Mouse (Mus musculus) ES-Bruce4 (cell line): Measurements from ENCODE around the gene Mipol1. TPM values are rescaled to one million over a fixed set of nuclear protein-coding genes. Genes with fewer than 3 reads are reported as not detected.
"Not testable (repeated sequence)": the region's sequence is repeated elsewhere in the genome, so short reads cannot be mapped to it uniquely, and the experiment has no call there.

ENCODE experiments used
- H3K27ac ChIP-seq: 2 replicates; pipeline ENCODE4 v1.5.1; 2012; ENCODE audit warnings: low read length, inconsistent platforms; ENCODE audit not compliant: insufficient read depth
- H3K27me3 ChIP-seq: 2 replicates; pipeline ENCODE4 v1.6.1; 2012; ENCODE audit warnings: mild to moderate bottlenecking, low read length, inconsistent platforms; ENCODE audit not compliant: control insufficient read depth, poor library complexity, insufficient read depth, severe bottlenecking
- H3K36me3 ChIP-seq: 2 replicates; pipeline ENCODE4 v1.6.1; 2012; ENCODE audit warnings: inconsistent platforms, mild to moderate bottlenecking, low read length, moderate library complexity; ENCODE audit not compliant: control insufficient read depth, poor library complexity, insufficient read depth, severe bottlenecking
- H3K4me1 ChIP-seq: one replicate; pipeline ENCODE4 v1.8.1; 2011; ENCODE audit warnings: low read length; ENCODE audit not compliant: control insufficient read depth, insufficient read depth
- H3K4me3 ChIP-seq: 2 replicates; pipeline ENCODE4 v1.5.1; 2011; ENCODE audit warnings: low read depth, mild to moderate bottlenecking, low read length
- H3K9ac ChIP-seq: 2 replicates; pipeline ENCODE4 v1.6.1; 2012; ENCODE audit warnings: low read depth, mild to moderate bottlenecking, inconsistent platforms; ENCODE audit not compliant: poor library complexity, severe bottlenecking
- H3K9me3 ChIP-seq: replicated peaks from 2 replicates; pipeline ENCODE4 v1.6.1; 2012; ENCODE audit warnings: mild to moderate bottlenecking, low read length, inconsistent platforms; ENCODE audit not compliant: control insufficient read depth, poor library complexity, insufficient read depth, severe bottlenecking
- CTCF ChIP-seq: IDR thresholded peaks from one replicate; pipeline ENCODE4 v1.8.1; 2011; ENCODE audit warnings: low read depth, low read length
- EP300 ChIP-seq: IDR thresholded peaks from 2 replicates; pipeline ENCODE4 v1.6.1; 2011; ENCODE audit warnings: low read depth, low read length; ENCODE audit not compliant: insufficient read depth
- POLR2A ChIP-seq: IDR thresholded peaks from one replicate; pipeline ENCODE4 v1.8.1; 2011; ENCODE audit warnings: low read length; ENCODE audit not compliant: insufficient read depth
- polyA plus RNA-seq: library from polyadenylated mRNA; stranded (reverse); fragments of >200 nt; gene quantifications from 2 replicates; pipeline ENCODE4 v1.2.4, GENCODE M21; 2011; ENCODE audit warnings: low read depth; ENCODE audit not compliant: missing spikeins, insufficient read depth, insufficient read length

Gene Mipol1
- polyA plus RNA-seq, 1 experiment = 31.3 TPM

- TF ChIP-seq EP300 = no peak
- no peak for TF ChIP-seq CTCF
- no peak for TF ChIP-seq POLR2A
- no peak overlapping the region for H3K9ac ChIP-seq
- no peaks in the 10 kb centered on the region for H3K36me3 ChIP-seq
- H3K9me3 ChIP-seq = no peaks in the 10 kb centered on the region
- H3K4me3 ChIP-seq = no peak overlapping the region
- no peak overlapping the region for H3K27ac ChIP-seq
- no peaks in the 10 kb centered on the region for H3K4me1 ChIP-seq
- H3K27me3 ChIP-seq = no peaks in the 10 kb centered on the region
Measured at GRCm38 (mm10) chr12:57428767-57429166, 198.5 kb downstream of the Mipol1 start.

- H3K9ac ChIP-seq, H3K27me3 ChIP-seq, H3K9me3 ChIP-seq, H3K4me1 ChIP-seq, H3K4me3 ChIP-seq, H3K27ac ChIP-seq, H3K36me3 ChIP-seq: not testable (repeated sequence)
Measured at GRCm38 (mm10) chr12:57436939-57437659, 206.9 kb downstream of the Mipol1 start.

GRCm38 (mm10) chr12:57444281-57444903 lies 214.2 kb downstream of the Mipol1 start:
- TF ChIP-seq EP300 (no peak), POLR2A (no peak), CTCF (no peak)
- Histone ChIP-seq H3K36me3 (no peaks in the 10 kb centered on the region), H3K9me3 (no peaks in the 10 kb centered on the region)

GRCm38 (mm10) chr12:57447331-57447730 lies 217.1 kb downstream of the Mipol1 start:
- no peak for TF ChIP-seq CTCF
- TF ChIP-seq POLR2A = no peak
- TF ChIP-seq EP300 = no peak
- H3K27me3 ChIP-seq = no peaks in the 10 kb centered on the region
- no peak overlapping the region for H3K9ac ChIP-seq

More at GRCm38 (mm10) chr12:57444281-57444903, 214.2 kb downstream of the Mipol1 start:
- no peaks in the 10 kb centered on the region for H3K27me3 ChIP-seq
- H3K4me3 ChIP-seq = no peak overlapping the region
- no peaks in the 10 kb centered on the region for H3K4me1 ChIP-seq
- H3K9ac ChIP-seq = no peak overlapping the region
- H3K27ac ChIP-seq = no peak overlapping the region

GRCm38 (mm10) chr12:57449299-57449698 lies 219.1 kb downstream of the Mipol1 start:
- Histone ChIP-seq H3K4me1 (no peaks in the 10 kb centered on the region), H3K27me3 (no peaks in the 10 kb centered on the region), H3K9me3 (no peaks in the 10 kb centered on the region), H3K36me3 (no peaks in the 10 kb centered on the region), H3K4me3 (no peak overlapping the region), H3K9ac (no peak overlapping the region), H3K27ac (no peak overlapping the region)
- no peak for TF ChIP-seq CTCF
- no peak for TF ChIP-seq POLR2A
- no peak for TF ChIP-seq EP300

More at GRCm38 (mm10) chr12:57447331-57447730, 217.1 kb downstream of the Mipol1 start:
- no peaks in the 10 kb centered on the region for H3K4me1 ChIP-seq
- H3K4me3 ChIP-seq = no peak overlapping the region
- H3K9me3 ChIP-seq = no peaks in the 10 kb centered on the region
- no peaks in the 10 kb centered on the region for H3K36me3 ChIP-seq
- no peak overlapping the region for H3K27ac ChIP-seq

GRCm38 (mm10) chr12:57450017-57450583 lies 219.9 kb downstream of the Mipol1 start:
- TF ChIP-seq EP300 (no peak), POLR2A (no peak), CTCF (no peak)
- no peaks in the 10 kb centered on the region for H3K4me1 ChIP-seq
- H3K4me3 ChIP-seq = no peak overlapping the region
- no peaks in the 10 kb centered on the region for H3K9me3 ChIP-seq
- H3K36me3 ChIP-seq = no peaks in the 10 kb centered on the region
- no peak overlapping the region for H3K27ac ChIP-seq
- no peak overlapping the region for H3K9ac ChIP-seq
- H3K27me3 ChIP-seq = no peaks in the 10 kb centered on the region
